Mouse (Mus musculus) sigmoid colon, adult 10 weeks (tissue): ENCODE results near the gene Reep3. TPM values are rescaled to one million over a fixed set of nuclear protein-coding genes. Genes with fewer than 3 reads are reported as not detected.

ENCODE experiments used
- polyA plus RNA-seq: library from polyadenylated mRNA; stranded (reverse); fragments of 350-450 nt; fragmentation: Illumina TruSeq; extraction: RNeasy Lipid Tissue Mini Kit (QIAGEN cat#74804); gene quantifications from one replicate; pipeline ENCODE4 v1.2.3, GENCODE M21; 2014; ENCODE audit warnings: low read depth, low replicate concordance

Reep3 gene
- 116 TPM for polyA plus RNA-seq

DNA sequence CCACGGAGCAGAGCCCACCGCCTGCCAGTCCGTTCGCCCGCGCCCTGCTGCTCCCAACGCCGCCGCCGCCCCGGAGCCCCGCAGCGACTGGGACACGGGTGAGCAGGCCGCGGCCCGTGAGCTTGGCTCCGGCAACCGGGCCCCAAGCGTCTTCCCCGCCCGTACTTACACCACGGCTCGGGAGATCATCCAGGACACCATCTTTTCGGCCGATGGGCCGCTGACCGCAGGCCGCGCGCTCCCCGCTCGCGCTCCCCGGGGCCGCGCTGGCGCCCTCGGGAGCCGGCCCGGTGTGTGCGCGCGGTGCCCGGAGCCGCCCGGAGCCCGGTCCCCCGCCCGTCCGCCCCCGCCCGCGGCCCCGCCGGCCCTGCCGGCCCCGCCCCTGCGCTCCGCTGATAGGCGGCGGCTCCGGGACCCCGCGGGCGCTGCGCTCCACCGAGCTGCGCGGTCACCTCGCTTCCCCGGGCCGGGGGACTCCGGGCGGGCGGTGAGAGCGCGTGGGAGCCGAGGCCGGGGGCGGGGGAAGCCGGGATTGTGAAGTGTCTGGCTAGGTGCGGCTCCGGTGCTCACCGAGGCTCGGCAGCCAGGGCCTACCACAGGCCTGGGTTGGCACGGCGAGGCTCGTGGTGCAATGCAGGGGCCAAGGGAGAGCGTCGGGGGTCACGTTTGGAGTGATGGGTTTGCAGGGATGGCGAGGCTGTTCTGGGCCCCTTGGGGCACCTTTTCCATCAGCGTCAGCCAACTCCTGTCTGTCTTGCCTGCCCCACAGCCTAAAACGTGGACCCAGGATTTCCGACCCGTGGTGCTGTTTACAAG is at the start of gene Reep3:
Gene Reep3 (minus strand): TSS at position 325 of the 816 bp plus-strand sequence.

DNA sequence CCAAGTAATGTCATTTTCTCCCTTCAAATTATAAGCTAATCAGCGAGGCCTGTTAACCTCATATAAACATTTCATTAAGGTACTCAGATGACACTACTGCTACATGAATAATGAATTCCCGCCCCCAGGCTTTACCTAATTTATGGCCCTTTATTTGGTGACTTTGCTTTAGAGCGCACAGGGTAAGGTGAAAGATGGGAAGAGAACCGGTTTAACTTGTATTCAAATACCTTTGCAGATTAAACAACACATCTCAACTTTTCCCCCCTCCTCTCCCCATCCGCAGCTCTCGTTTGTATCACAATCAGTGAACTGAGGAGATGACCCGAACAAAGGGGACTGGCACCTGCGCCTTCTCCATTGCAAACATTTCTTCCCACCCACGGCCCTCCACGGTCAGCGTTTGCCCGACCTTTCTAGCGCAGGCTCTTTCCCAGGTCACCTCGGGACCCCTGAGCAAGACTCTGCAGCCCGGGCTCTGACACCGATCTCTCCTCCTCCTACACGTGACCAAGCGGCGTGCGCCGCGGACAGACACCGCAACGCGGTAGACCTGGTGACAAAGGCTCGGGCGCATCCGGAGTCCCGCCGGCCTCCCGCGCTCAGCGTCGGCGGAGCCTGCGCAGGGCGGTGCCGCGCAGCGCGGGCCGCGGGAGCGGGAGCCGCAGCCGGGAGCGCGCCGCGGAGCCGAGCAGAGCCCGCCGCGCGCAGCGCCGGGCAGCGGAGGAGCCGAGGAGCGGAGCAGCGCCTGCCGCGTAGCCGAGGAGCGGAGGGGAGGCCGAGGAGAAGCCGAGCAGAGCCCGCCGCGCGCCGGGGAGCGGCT is 736 bp downstream of the Reep3 start, which contains the start of gene Jmjd1c:
Gene Jmjd1c (plus strand): TSS at position 328 of the 823 bp plus-strand sequence.

Other genes starting within 250 kb of the Reep3 start
- 102 TPM for gene Jmjd1c, start 820 bp downstream of the Reep3 start, polyA plus RNA-seq
- 34.0 TPM for gene Nrbf2, start 188.4 kb upstream of the Reep3 start, polyA plus RNA-seq